Mouse (Mus musculus) adrenal gland, adult (tissue): ENCODE data around the gene Mafk.

ENCODE experiments used
- DNase-seq, 2 experiments: peaks; one replicate each; pipeline ENCODE4 v3.0.0; 2022 to 2023; ENCODE audit warnings: low spot score in 1 of 2; ENCODE audit not compliant: inconsistent age in 2 of 2

Mafk gene

DNA sequence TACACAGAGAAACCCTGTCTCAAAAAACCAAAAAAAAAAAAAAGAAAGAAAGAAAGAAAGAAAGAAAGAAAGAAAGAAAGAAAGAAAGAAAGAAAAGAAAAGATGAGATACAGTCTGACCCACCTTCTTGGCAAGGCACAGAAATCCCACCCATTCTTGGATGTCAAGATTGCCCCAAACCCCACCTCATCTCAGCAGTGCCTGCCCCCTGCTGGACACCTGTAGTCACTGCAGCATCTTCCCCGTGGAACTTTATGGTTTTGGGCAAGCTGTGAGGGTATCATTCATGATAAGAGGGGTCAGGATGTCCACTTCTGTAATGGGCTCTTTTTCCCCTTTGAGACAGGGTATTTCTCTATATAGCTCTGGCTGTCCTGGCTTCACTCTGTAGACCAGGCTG is 26.0 kb downstream of the Mafk start:
- peak in 1 of 2 experiments; percentile 45 for DNase-seq

- peak in 1 of 2 experiments; percentile 22 for DNase-seq
These were observed 26.7 kb downstream of the Mafk start for GRCm38 (mm10) chr5:139818056-139818455.

DNA sequence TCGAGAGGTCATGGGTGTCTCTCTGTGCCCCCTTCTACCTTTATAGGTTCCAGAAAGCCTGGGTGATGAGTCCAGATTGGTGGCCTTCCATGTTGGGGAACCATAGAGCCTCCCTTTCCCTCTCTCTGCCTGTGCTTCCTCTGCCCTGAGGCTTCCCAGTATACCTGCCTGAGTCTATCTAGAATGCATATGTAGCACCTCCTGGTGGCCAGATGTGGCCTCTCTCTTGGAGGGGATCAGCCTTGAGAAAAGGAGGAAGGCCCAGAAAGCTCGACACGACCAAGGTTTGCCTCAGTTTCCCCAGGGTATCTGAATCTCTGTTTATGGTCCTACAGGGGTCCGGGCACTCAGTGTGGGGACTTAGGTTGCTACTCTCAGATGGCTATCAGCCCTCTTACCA is 27.5 kb downstream of the Mafk start:
- peak in 1 of 2 experiments; percentile 72 for DNase-seq

DNA sequence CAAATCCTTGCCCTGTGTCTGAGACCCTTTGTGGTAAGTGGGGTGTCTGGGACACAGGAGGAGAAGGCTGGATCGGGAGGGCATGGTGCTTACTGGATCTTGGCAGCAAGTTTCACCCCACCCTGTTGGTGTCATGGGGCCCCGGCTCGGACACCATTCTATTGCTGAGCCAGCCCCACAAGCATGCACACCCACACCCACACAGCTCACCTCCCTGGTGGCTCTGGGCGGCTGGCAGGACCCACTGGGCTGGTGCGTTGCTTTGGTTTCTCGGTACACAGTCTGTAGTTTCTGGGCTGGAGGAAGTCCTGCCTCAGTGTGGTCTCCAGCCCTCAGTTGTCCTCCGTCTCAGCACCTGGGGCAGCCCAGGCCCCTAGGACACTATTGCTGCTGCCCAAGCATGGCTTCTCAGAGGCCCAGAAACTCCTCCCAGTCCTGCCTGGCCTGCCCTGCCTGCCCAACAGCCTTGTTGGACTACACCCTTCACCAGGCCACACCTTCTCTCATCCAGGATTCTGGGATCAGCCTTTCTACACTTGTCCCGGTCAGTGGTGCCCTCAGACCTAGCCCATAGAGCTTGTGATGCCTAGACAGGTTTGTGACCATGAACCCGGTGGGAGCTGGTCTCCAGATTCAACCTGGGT is 28.3 kb downstream of the Mafk start, which contains the start of gene Tmem184a:
Gene Tmem184a (minus strand): TSS at position 380 of the 644 bp plus-strand sequence.
- peak in 1 of 2 experiments; percentile 17 for DNase-seq

GRCm38 (mm10) chr5:139821466-139822459 is 30.4 kb downstream of the Mafk start:
- peak in 1 of 2 experiments; percentile 16 for DNase-seq

GRCm38 (mm10) chr5:139824531-139824930 is 33.2 kb downstream of the Mafk start:
- no peak for DNase-seq

GRCm38 (mm10) chr5:139825947-139826346 is 34.6 kb downstream of the Mafk start:
- no peak for DNase-seq

- DNase-seq: peak; percentile 90 to 98
These were observed 35.2 kb downstream of the Mafk start, which contains the start of the genes Gm26938 and Psmg3 for GRCm38 (mm10) chr5:139826357-139827055. Gm26938 (minus strand) TSS chr5:139826407. Psmg3 (minus strand) TSS chr5:139826885.

DNA sequence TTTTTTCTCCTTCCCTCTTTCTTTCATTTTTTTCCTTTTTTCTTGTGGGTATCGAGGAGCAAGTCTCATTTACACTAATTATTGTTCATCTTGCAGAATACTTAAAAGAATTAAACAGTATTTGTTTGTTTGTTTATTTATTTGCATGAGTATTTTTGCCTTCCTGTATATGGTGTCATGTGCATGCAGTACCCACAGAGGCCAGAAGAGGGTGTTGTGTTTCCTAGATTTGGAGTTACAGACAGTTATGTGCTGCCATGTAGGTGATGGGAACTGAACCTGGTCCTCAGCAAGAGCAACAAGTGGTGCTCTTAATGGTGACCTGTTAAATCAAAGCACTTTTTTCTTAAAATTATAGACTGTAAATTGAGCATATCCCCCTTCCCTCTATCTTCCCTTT is 36.3 kb downstream of the Mafk start:
- DNase-seq: peak in 1 of 2 experiments; percentile 27

GRCm38 (mm10) chr5:139829384-139829783 is 38.1 kb downstream of the Mafk start:
- no peak for DNase-seq

DNA sequence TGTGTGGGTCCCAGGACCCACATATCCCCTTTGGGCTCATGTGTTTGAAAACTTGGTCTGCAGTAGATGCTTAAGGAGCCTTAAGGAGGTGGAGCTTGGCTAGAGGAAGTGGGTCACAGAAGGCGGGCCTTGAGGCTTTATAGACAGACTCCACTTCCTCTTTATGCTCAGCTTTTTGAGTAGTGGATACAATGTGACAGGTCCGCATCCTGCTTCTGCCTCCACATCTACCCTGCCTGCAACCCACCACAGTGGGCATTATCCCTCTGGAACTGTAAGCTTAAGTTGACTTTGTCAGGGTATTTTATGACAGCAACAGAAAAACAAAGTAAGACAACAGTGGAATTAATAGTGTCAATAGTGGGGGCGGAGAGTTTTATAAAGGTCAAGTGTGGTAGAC is 39.4 kb downstream of the Mafk start:
- DNase-seq: no peak

GRCm38 (mm10) chr5:139832125-139832524 is 40.8 kb downstream of the Mafk start:
- DNase-seq: no peak

DNA sequence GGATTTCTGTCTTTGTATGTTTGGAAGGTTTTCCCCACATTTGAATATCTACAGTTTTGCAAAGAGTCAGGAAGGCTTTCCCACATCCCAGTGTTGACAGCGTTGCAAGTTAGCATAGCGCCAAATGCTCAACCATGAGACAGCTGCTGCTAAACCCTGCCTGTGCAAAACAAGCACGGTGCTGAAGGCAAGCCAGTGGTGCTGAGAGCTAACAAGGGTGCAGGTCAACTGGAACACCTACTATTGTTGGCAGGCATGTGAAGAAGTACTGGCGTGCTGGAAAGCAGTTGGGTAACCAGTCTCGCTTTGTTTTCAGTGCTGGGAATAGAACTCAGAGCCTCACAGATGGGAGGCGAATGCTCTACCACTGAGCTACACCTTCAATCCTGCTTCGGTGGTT is 44.4 kb downstream of the Mafk start:
- DNase-seq: no peak

DNA sequence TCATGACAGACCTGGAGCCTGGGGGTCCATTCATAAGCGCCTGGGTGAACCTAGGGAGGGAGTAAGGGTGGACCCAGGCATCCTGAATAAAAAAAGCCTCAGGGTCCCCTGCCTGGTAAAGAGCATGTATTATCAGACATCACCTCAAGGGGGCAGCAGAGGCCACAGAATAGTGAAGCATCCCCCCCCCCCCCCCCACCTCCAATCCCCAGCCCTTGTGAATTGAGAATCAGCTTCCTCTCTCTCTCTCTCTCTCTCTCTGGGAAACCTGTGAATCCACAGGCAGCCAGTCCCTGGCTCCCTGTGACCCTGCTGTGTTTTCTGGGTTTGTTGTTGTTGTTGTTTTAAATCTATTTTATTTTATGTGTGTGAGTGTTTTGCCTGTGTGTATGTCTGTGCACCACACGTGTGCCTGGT is 47.2 kb downstream of the Mafk start:
- DNase-seq: peak in 1 of 2 experiments; percentile 81

- DNase-seq: no peak
These were observed 47.8 kb downstream of the Mafk start for GRCm38 (mm10) chr5:139839142-139839541.

DNA sequence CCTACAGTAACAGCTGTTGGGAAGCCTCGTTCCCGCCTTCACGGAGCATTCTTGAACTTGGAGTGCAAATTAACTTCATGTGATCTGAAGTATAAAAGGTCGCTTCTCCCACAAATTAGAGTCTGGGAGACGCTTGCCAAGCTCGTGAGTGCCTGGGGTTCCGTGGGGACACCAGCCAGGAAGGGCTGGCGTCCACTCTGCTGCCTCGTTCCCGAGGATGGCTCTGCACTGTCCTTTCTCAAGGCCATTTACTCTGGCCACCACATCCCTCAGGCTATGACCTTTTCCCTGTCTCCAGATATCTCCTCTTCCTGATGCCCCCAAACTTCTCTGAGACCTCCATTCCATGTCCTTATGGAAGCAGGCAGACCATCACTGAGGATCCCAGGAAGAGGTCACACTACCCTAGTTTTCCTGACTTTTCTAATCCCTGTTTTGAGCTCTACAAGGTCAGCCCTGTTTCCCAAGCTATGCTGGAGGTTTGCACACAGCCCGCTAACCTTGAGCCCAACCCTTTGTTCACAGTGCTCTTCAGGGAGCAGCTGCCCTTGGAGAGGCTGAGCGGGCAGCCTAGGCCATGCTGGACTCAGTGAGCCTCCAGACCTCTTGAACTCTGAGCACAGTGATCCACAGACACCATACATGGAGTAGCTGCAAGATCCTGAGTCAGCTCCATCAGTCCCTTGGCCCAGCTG is 58.5 kb downstream of the Mafk start:
- peak; percentile 59 to 88 for DNase-seq
